Mouse (Mus musculus) lung, postnatal 0 days (tissue): ENCODE measurements at regions not wholly inside any gene's neighbourhood (a gene's known extent, or its start where the extent isn't known, plus 50 kb on each side); places are given as distances from the start of the nearest gene placed in this dataset.

Experiments
- ATAC-seq: fragments of 200-750 bp; cut with Nextera tagmentation; 2 replicates; pipeline ENCODE4 v1.8.0; 2017; ENCODE audit warnings: moderate library complexity
- DNase-seq: peaks from one replicate; pipeline ENCODE4 v3.0.0-alpha.2; 2016; ENCODE audit warnings: low spot score
- H3K27ac ChIP-seq: fragments of 300-500 bp; sonication (generic); 2 replicates; pipeline ENCODE4 v1.5.1; 2014; ENCODE audit warnings: antibody characterized with exemption, mild to moderate bottlenecking, low read length, mixed read lengths
- H3K27me3 ChIP-seq: fragments of 300-500 bp; sonication (generic); replicated peaks from 2 replicates; pipeline ENCODE4 v1.6.1; 2014; ENCODE audit warnings: low read length, mixed read lengths; ENCODE audit not compliant: insufficient read depth
- H3K36me3 ChIP-seq: fragments of 300-500 bp; sonication (generic); 2 replicates; pipeline ENCODE4 v1.6.1; 2014; ENCODE audit warnings: low read length, mixed read lengths; ENCODE audit not compliant: insufficient read depth
- H3K4me1 ChIP-seq: fragments of 300-500 bp; sonication (generic); 2 replicates; pipeline ENCODE4 v1.6.1; 2014; ENCODE audit warnings: antibody characterized with exemption, low read depth, low read length, mixed read lengths; ENCODE audit not compliant: insufficient read depth
- H3K4me2 ChIP-seq: fragments of 300-500 bp; sonication (generic); replicated peaks from 2 replicates; pipeline ENCODE4 v1.6.1; 2014; ENCODE audit warnings: low read depth, mild to moderate bottlenecking, low read length, moderate library complexity, mixed read lengths
- H3K4me3 ChIP-seq: fragments of 300-500 bp; sonication (generic); 2 replicates; pipeline ENCODE4 v1.5.1; 2014; ENCODE audit warnings: low read depth, low read length
- H3K9ac ChIP-seq: fragments of 300-500 bp; sonication (generic); replicated peaks from 2 replicates; pipeline ENCODE4 v1.6.1; 2014; ENCODE audit warnings: low read depth, mild to moderate bottlenecking
- H3K9me3 ChIP-seq: fragments of 300-500 bp; sonication (generic); 2 replicates; pipeline ENCODE4 v1.6.1; 2016; ENCODE audit warnings: low read length, mixed read lengths
- CTCF ChIP-seq: IDR thresholded peaks from 2 replicates; pipeline ENCODE4 v1.5.1; 2016; ENCODE audit warnings: antibody characterized with exemption, mild to moderate bottlenecking
- EP300 ChIP-seq: IDR thresholded peaks from 2 replicates; pipeline ENCODE4 v1.6.1; 2016; ENCODE audit warnings: antibody characterized with exemption, mild to moderate bottlenecking, control low read depth
- WGBS: fragments of 180-500 bp; shearing (Covaris S2); extraction: QIAGEN DNeasy Blood & Tissue Kit; methylation state at CpG from one replicate; pipeline ENCODE4 v1.1.7; 2014; 5-methylcytosine and 5-hydroxymethylcytosine counted together

GRCm38 (mm10) chr4:9035350-9035749 lies 796.5 kb upstream of the Car8 start:
- no peak for ATAC-seq
- TF ChIP-seq CTCF: no peak
- no peak for TF ChIP-seq EP300
- DNase-seq: no peak
- no peak overlapping the region for H3K9ac ChIP-seq
- no peak overlapping the region for H3K27ac ChIP-seq
- WGBS: 73% methylated on average over 4 of the region's 4 CpGs
- H3K36me3 ChIP-seq: no peaks in the 10 kb centered on the region
- H3K27me3 ChIP-seq: no peaks in the 10 kb centered on the region
- no peak overlapping the region for H3K4me3 ChIP-seq
- no peak overlapping the region for H3K4me2 ChIP-seq
- no peaks in the 10 kb centered on the region for H3K9me3 ChIP-seq
- no peaks in the 10 kb centered on the region for H3K4me1 ChIP-seq

- H3K36me3 ChIP-seq: no peaks in the 10 kb centered on the region
- no peak overlapping the region for H3K4me2 ChIP-seq
- WGBS: 25% methylated on average over 4 of the region's 4 CpGs
- H3K27me3 ChIP-seq: no peaks in the 10 kb centered on the region
- H3K9ac ChIP-seq: no peak overlapping the region
- H3K27ac ChIP-seq: no peak overlapping the region
- TF ChIP-seq CTCF (no peak), EP300 (no peak)
- H3K4me1 ChIP-seq: no peaks in the 10 kb centered on the region
- DNase-seq (no peak), ATAC-seq (no peak)
- H3K9me3 ChIP-seq: no peaks in the 10 kb centered on the region
- H3K4me3 ChIP-seq: no peak overlapping the region
These were observed 795.4 kb upstream of the Car8 start for GRCm38 (mm10) chr4:9034280-9034679.

- H3K4me1 ChIP-seq: peaks cover 5% of the 10 kb centered on the region; the same call in 1 of the 2 replicates
- no peak for TF ChIP-seq CTCF
- no peak for TF ChIP-seq EP300
- ATAC-seq: no peak
- no peak overlapping the region for H3K4me2 ChIP-seq
- H3K9me3 ChIP-seq: no peaks in the 10 kb centered on the region
- no peaks in the 10 kb centered on the region for H3K36me3 ChIP-seq
- H3K27me3 ChIP-seq: no peaks in the 10 kb centered on the region
- H3K9ac ChIP-seq: no peak overlapping the region
- no peak for DNase-seq
- no peak overlapping the region for H3K27ac ChIP-seq
- H3K4me3 ChIP-seq: no peak overlapping the region
- WGBS: 85% methylated on average over 6 of the region's 6 CpGs
These were observed 794.3 kb upstream of the Car8 start for GRCm38 (mm10) chr4:9033106-9033642.

GRCm38 (mm10) chr4:9031634-9032033 lies 792.8 kb upstream of the Car8 start:
- H3K27me3 ChIP-seq: no peaks in the 10 kb centered on the region
- peaks cover 5% of the 10 kb centered on the region; the same call in 1 of the 2 replicates for H3K4me1 ChIP-seq
- no peak for DNase-seq
- no peak for ATAC-seq
- H3K9ac ChIP-seq: no peak overlapping the region
- no peak overlapping the region for H3K4me3 ChIP-seq
- H3K36me3 ChIP-seq: no peaks in the 10 kb centered on the region
- no peak for TF ChIP-seq CTCF
- TF ChIP-seq EP300: no peak
- H3K9me3 ChIP-seq: no peaks in the 10 kb centered on the region
- 52% methylated on average over 6 of the region's 6 CpGs for WGBS
- no peak overlapping the region for H3K4me2 ChIP-seq
- no peak overlapping the region for H3K27ac ChIP-seq

GRCm38 (mm10) chr4:9028946-9029345 lies 790.1 kb upstream of the Car8 start:
- DNase-seq: no peak
- Histone ChIP-seq H3K4me3 (no peak overlapping the region), H3K9me3 (no peaks in the 10 kb centered on the region), H3K36me3 (no peaks in the 10 kb centered on the region), H3K4me2 (peak overlapping the region; percentile 72; the same call in 1 of the 2 replicates), H3K27me3 (no peaks in the 10 kb centered on the region), H3K9ac (no peak overlapping the region), H3K27ac (no peak overlapping the region), H3K4me1 (peaks cover 5% of the 10 kb centered on the region; the same call in 1 of the 2 replicates)
- no peak for ATAC-seq
- WGBS: 29% methylated on average over 6 of the region's 6 CpGs
- TF ChIP-seq CTCF (no peak), EP300 (no peak)

GRCm38 (mm10) chr4:9028475-9028874 lies 789.6 kb upstream of the Car8 start:
- peak overlapping the region; percentile 72 for H3K4me2 ChIP-seq
- TF ChIP-seq EP300 (no peak), CTCF (no peak)
- ATAC-seq: no peak
- DNase-seq: peak; percentile 40
- H3K4me1 ChIP-seq: peaks cover 5% of the 10 kb centered on the region; the same call in 1 of the 2 replicates
- no peaks in the 10 kb centered on the region for H3K9me3 ChIP-seq
- H3K4me3 ChIP-seq: peak overlapping the region; percentile 39
- 1% methylated on average over 12 of the region's 12 CpGs for WGBS
- no peak overlapping the region for H3K9ac ChIP-seq
- no peaks in the 10 kb centered on the region for H3K27me3 ChIP-seq
- H3K27ac ChIP-seq: no peak overlapping the region
- H3K36me3 ChIP-seq: no peaks in the 10 kb centered on the region
